Mouse (Mus musculus) embryonic facial prominence, embryonic 13.5 days (tissue): ENCODE measurements around the gene Filip1. TPM values are rescaled to one million over a fixed set of nuclear protein-coding genes. Genes with fewer than 3 reads are reported as not detected.

Source experiments
- ATAC-seq: fragments of 200-750 bp; cut with Nextera tagmentation; 2 replicates; pipeline ENCODE4 v1.8.0; 2017; ENCODE audit warnings: low read depth; ENCODE audit not compliant: insufficient number of reproducible peaks, insufficient read depth, low FRiP score, low TSS enrichment
- H3K27ac ChIP-seq: fragments of 300-500 bp; sonication (generic); 2 replicates; pipeline ENCODE4 v1.5.1; 2015; ENCODE audit warnings: moderate library complexity, mild to moderate bottlenecking, inconsistent platforms
- H3K27me3 ChIP-seq: fragments of 300-500 bp; sonication (generic); 2 replicates; pipeline ENCODE4 v1.6.1; 2015; ENCODE audit warnings: mild to moderate bottlenecking, inconsistent platforms
- H3K36me3 ChIP-seq: fragments of 300-500 bp; sonication (generic); 2 replicates; pipeline ENCODE4 v1.6.1; 2015; ENCODE audit warnings: mild to moderate bottlenecking, inconsistent platforms
- H3K4me1 ChIP-seq: fragments of 300-500 bp; sonication (generic); 2 replicates; pipeline ENCODE4 v1.6.1; 2015; ENCODE audit warnings: inconsistent platforms
- H3K4me2 ChIP-seq: fragments of 300-500 bp; sonication (generic); 2 replicates; pipeline ENCODE4 v1.6.1; 2015; ENCODE audit warnings: moderate library complexity, mild to moderate bottlenecking, inconsistent platforms
- H3K4me3 ChIP-seq: fragments of 300-500 bp; sonication (generic); 2 replicates; pipeline ENCODE4 v1.5.1; 2015; ENCODE audit warnings: mild to moderate bottlenecking, inconsistent platforms
- H3K9ac ChIP-seq: fragments of 300-500 bp; sonication (generic); 2 replicates; pipeline ENCODE4 v1.6.1; 2015; ENCODE audit warnings: mild to moderate bottlenecking, inconsistent platforms
- H3K9me3 ChIP-seq: fragments of 300-500 bp; sonication (generic); 2 replicates; pipeline ENCODE4 v1.6.1; 2016; ENCODE audit warnings: inconsistent platforms
- WGBS: fragments of 180-500 bp; shearing (Covaris S2); methylation state at CpG from one replicate; pipeline ENCODE4 v1.1.7; 2015; ENCODE audit warnings: mixed read lengths; 5-methylcytosine and 5-hydroxymethylcytosine counted together
- polyA plus RNA-seq: library from polyadenylated mRNA; unstranded; fragments of >200 nt; fragmentation: Nextera tagmentation; extraction: Ambion mirVana; gene quantifications from 2 replicates; pipeline ENCODE4 v1.2.1, GENCODE M21; 2015

Gene Filip1
- polyA plus RNA-seq, 1 experiment from 2014 or later: 4.1 TPM

DNA sequence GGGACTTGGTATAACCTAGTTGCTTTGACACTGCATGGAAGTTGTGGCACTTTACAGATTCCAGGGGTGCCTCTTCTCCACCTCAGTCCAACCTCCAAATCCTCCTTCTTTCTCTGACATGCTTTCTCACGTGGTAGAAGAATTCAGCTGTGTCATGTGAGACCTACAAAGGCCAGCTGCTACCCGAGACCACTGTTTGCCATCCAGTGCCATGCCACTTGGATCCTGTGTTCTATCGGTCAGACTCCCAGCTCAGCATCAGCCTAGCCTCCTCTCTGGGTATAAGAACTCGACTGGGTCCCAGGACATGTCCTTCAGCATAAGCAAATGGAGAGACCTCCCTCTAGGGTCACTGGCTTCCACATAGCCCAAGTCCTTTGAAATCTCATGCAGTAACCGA is 47.6 kb downstream of the Filip1 start:
- Histone ChIP-seq H3K4me2 (no peak overlapping the region), H3K36me3 (no peaks in the 10 kb centered on the region), H3K9me3 (no peaks in the 10 kb centered on the region), H3K27me3 (no peaks in the 10 kb centered on the region), H3K27ac (no peak overlapping the region), H3K4me1 (peaks cover 5% of the 10 kb centered on the region), H3K4me3 (no peak overlapping the region), H3K9ac (no peak overlapping the region)
- 66% methylated on average over 5 of the region's 5 CpGs for WGBS
- ATAC-seq: no peak

DNA sequence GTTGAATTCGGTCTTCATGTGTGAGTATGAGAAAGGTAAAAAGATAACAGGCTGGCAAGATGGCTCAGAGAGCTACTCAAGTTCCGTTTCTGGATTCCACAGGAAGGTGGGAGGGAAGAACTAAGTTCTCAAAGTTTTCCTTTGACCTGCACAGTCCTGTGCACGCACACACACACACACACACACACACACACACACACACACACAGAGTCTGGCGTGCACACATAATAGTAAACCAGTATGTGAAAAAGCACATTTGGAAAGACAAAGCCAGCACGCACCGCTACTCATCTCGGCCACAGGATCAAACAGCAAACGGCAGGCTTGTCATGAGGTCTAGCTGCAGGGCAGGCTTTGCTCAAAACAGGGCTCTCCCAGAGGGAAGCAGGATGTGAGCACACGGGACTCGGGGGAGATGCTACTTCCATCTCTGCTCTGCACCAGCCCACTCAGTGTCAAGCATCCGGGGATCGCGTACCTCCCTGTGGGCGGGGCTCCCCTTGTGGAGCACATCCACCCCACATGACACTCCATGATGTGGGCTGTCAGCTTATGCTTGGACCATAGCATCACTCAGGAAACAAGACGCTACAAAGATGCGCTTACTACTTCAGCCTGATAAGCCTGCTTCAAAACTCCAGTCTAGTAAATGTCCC is 50.9 kb downstream of the Filip1 start:
- peak overlapping the region; percentile 24 for H3K4me3 ChIP-seq
- H3K4me2 ChIP-seq: peak overlapping the region; percentile 43
- ATAC-seq: 0 out of 2 replicates have a peak, but pooled peaks have one; percentile 37
- H3K4me1 ChIP-seq: peaks cover 5% of the 10 kb centered on the region
- WGBS: 50% methylated on average over 16 of the region's 16 CpGs
- H3K9ac ChIP-seq: peak overlapping the region; percentile 54; the same call in 1 of the 2 replicates
- no peak overlapping the region; the same call in 1 of the 2 replicates for H3K27ac ChIP-seq
- H3K27me3 ChIP-seq: no peaks in the 10 kb centered on the region
- H3K9me3 ChIP-seq: no peaks in the 10 kb centered on the region
- no peaks in the 10 kb centered on the region for H3K36me3 ChIP-seq

DNA sequence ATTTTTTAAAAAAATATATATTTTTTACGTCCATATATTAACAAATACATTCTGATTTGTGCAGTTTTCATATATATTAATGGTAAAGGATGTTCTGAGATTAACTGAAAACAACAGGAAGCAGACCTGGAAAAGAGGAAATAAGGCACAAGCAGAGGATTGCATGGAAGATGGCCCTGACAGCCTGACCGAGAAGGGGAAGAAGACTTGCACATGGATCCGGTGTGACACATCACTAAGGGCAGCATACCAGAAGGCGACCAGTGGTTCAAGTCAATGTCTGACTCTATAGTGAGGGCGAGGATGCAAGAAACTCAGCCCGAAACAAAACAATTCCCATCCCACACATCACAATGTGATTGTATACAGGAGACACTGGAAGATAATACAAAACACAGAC is 52.2 kb downstream of the Filip1 start:
- H3K9ac ChIP-seq: no peak overlapping the region
- no peak overlapping the region for H3K4me3 ChIP-seq
- no peak for ATAC-seq
- no peaks in the 10 kb centered on the region for H3K9me3 ChIP-seq
- H3K27me3 ChIP-seq: no peaks in the 10 kb centered on the region
- no peak overlapping the region for H3K27ac ChIP-seq
- no peaks in the 10 kb centered on the region for H3K36me3 ChIP-seq
- WGBS: 83% methylated on average over 6 of the region's 6 CpGs
- peaks cover 5% of the 10 kb centered on the region for H3K4me1 ChIP-seq
- H3K4me2 ChIP-seq: no peak overlapping the region

DNA sequence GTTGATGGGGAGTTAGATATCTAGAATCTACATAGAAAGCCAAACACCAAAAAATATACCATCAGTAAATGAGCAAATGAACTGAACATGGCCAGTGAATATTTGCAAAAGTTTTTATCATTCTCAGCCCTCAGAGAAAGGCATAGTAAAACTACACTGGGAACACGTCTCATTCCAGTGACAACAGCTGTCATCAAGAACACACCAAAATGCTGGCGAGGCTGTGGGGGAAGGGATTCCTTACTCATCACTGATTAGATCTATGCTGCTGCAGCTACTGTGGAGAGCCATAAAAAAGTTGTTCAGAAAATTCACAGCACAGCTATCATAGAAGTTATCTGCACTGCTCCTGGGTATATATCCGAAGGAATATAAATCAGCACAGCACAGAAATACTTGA is 54.3 kb downstream of the Filip1 start:
- H3K4me3 ChIP-seq: no peak overlapping the region
- H3K27ac ChIP-seq: no peak overlapping the region
- H3K36me3 ChIP-seq: no peaks in the 10 kb centered on the region
- H3K27me3 ChIP-seq: no peaks in the 10 kb centered on the region
- ATAC-seq: no peak
- H3K9ac ChIP-seq: no peak overlapping the region
- H3K9me3 ChIP-seq: no peaks in the 10 kb centered on the region
- 57% methylated on average over 3 of the region's 3 CpGs for WGBS
- H3K4me1 ChIP-seq: peaks cover 5% of the 10 kb centered on the region
- no peak overlapping the region for H3K4me2 ChIP-seq

DNA sequence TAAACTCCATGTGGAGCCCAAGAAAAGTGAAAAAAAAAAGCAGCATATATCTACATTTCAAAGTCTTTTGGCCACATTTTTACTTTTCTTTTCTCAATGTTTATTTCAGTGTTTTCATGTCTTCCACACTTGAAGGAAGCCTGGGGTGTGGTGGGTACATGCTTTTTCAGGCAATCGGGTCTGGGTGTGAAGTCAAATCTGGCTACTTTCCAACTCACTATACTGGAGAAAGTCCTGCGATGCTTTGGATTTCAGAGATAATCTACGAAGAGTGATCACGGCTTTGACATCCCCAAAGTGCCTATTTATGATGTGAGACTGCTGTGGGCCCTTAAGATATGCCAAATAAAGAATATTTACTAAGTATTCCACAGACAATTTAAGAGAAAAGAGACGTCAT is 57.7 kb downstream of the Filip1 start:
- ATAC-seq: no peak
- Histone ChIP-seq H3K4me3 (no peak overlapping the region), H3K36me3 (no peaks in the 10 kb centered on the region), H3K4me2 (no peak overlapping the region), H3K9me3 (no peaks in the 10 kb centered on the region), H3K27me3 (no peaks in the 10 kb centered on the region), H3K4me1 (peaks cover 21% of the 10 kb centered on the region), H3K9ac (no peak overlapping the region), H3K27ac (no peak overlapping the region)
- WGBS: 73% methylated on average over 5 of the region's 5 CpGs

DNA sequence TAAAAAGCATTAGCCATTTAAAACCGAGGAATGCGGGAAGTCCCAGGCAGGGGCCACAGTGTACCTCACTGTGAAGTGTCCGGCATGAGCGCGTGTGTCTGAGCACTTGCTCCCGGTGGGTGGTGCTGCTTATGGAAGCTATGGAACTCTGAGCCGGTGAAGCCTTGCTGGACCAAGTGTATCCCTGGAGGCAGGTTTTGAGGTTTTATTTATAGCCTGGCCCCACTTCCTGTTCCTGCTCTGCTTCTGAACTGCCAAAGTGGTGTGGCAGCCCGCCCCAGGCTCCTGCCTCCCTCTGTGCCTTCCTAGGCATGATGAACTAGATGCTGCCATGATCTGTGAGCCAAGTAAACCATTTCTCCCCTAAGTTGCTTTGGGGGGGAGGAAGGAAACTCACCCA is 60.7 kb downstream of the Filip1 start:
- WGBS: 45% methylated on average over 8 of the region's 8 CpGs
- Histone ChIP-seq H3K4me1 (peaks cover 21% of the 10 kb centered on the region), H3K36me3 (no peaks in the 10 kb centered on the region), H3K4me3 (no peak overlapping the region), H3K27me3 (no peaks in the 10 kb centered on the region), H3K9me3 (no peaks in the 10 kb centered on the region), H3K9ac (no peak overlapping the region), H3K4me2 (peak overlapping the region; percentile 27), H3K27ac (0 out of 2 replicates have a peak overlapping the region, but pooled peaks have one; percentile 28)
- ATAC-seq: no peak

DNA sequence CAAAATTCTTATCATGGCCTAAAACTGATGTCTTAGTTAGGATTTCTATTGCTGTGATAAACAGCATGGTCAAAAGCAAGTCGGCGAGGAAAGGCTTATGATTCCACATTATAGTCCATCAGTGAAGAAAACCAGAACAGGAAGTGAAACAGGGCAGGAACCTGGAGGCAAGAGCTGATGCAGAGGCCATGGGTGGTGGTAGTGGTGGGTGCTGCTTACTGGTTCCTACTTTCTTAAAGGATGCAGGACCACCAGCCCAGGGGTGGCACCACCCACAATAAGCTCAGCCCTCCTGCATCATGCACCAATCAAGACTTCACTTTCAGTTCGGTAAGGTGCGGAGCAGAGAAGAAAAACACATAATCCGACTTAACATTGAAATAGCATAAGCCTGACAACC is 61.3 kb downstream of the Filip1 start:
- no peak for ATAC-seq
- Histone ChIP-seq H3K9ac (no peak overlapping the region), H3K36me3 (no peaks in the 10 kb centered on the region), H3K27ac (0 out of 2 replicates have a peak overlapping the region, but pooled peaks have one; percentile 28), H3K4me1 (peaks cover 21% of the 10 kb centered on the region), H3K4me3 (no peak overlapping the region), H3K9me3 (no peaks in the 10 kb centered on the region), H3K4me2 (no peak overlapping the region), H3K27me3 (no peaks in the 10 kb centered on the region)
- 85% methylated on average over 5 of the region's 5 CpGs for WGBS

DNA sequence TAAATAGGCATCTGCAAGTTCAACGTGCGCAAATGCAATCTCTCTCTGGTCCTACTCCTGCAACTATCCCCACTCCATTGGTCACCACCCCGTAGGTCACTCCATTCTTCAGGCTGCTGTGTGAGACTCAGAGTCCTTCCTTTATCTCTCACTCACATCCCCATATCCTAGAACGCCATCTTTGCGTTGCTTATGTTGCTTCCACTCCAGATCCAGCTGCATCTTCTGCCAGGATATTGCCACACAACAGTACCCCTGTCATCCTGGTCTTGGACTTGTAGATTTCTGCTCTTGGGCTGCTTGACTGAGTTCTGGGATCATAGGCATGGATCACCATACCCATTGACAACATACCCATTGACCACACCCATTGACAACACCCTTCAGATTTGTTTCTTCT is 62.0 kb downstream of the Filip1 start:
- no peak overlapping the region for H3K4me3 ChIP-seq
- H3K9me3 ChIP-seq: no peaks in the 10 kb centered on the region
- whole genome bisulfite sequencing: 88% methylated on average over 5 of the region's 5 CpGs
- peaks cover 21% of the 10 kb centered on the region for H3K4me1 ChIP-seq
- H3K36me3 ChIP-seq: no peaks in the 10 kb centered on the region
- no peak overlapping the region for H3K4me2 ChIP-seq
- no peak overlapping the region for H3K27ac ChIP-seq
- no peaks in the 10 kb centered on the region for H3K27me3 ChIP-seq
- no peak overlapping the region for H3K9ac ChIP-seq
- ATAC-seq: no peak

DNA sequence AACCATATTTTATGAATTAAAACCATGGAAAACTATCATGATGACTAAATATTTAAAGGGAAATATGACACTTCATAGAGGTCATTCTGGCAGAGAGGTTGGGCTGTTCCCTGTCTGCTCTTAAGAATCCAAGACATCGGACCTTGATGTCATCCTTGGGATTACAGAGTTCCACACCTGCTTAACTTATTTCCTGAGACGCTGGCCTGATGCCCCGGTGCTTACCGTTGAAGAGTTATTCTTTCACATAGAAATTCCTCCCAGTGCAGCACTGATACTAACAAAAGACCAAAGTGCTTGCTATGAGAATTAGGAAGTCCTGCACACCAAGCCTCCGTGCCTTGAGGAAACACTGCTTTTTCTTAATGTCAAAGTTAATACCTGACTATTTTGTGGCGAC is 62.6 kb downstream of the Filip1 start:
- no peak overlapping the region for H3K4me2 ChIP-seq
- no peak overlapping the region for H3K9ac ChIP-seq
- no peak overlapping the region for H3K27ac ChIP-seq
- H3K4me1 ChIP-seq: peaks cover 21% of the 10 kb centered on the region
- WGBS: 47% methylated on average over 6 of the region's 6 CpGs
- H3K9me3 ChIP-seq: no peaks in the 10 kb centered on the region
- no peak overlapping the region for H3K4me3 ChIP-seq
- ATAC-seq: no peak
- H3K36me3 ChIP-seq: no peaks in the 10 kb centered on the region
- H3K27me3 ChIP-seq: no peaks in the 10 kb centered on the region

DNA sequence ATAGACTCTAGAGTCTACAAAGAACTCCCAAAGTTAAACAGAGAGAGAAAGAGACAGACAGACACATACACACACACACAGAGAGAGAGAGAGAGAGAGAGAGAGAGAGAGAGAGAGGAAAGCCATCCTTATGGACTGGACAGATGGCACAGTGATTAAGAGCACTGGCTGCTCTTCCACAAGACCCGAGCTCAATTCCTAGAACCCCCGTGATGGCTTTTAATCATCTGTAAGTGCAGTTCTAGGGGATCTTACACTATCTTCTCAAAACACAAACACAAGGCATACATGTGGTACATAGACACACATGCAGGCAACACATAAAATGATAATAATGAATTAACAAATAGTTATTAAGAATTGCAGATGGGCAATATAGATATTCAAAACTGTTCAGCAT is 64.3 kb downstream of the Filip1 start:
- Histone ChIP-seq H3K27ac (no peak overlapping the region), H3K9ac (no peak overlapping the region), H3K4me3 (no peak overlapping the region), H3K36me3 (no peaks in the 10 kb centered on the region), H3K27me3 (no peaks in the 10 kb centered on the region), H3K4me2 (no peak overlapping the region), H3K9me3 (no peaks in the 10 kb centered on the region), H3K4me1 (peaks cover 21% of the 10 kb centered on the region)
- 73% methylated on average over 2 of the region's 2 CpGs for WGBS
- no peak for ATAC-seq

DNA sequence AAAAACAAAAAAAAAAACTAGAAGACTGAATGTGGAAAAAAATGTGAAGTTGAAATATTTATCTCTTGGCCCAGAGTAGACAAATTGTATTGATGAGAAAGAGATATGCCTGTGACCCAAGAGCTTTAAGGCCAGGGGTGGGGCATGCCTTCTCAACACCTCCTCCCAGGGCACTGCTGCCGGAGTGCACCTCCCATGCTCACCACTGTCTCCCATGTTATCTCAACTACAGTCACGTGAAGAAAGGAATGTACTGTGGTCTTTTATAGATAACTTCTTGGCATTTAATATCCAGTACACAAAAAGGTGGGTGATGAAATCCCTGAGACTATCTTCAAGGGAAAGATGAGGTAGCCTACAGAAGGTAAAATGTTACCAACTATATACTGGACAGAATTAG is 64.7 kb downstream of the Filip1 start:
- no peaks in the 10 kb centered on the region for H3K27me3 ChIP-seq
- no peak for ATAC-seq
- no peaks in the 10 kb centered on the region for H3K9me3 ChIP-seq
- no peak overlapping the region for H3K9ac ChIP-seq
- H3K4me2 ChIP-seq: no peak overlapping the region
- H3K4me1 ChIP-seq: peaks cover 21% of the 10 kb centered on the region
- H3K27ac ChIP-seq: no peak overlapping the region
- H3K4me3 ChIP-seq: no peak overlapping the region
- no peaks in the 10 kb centered on the region for H3K36me3 ChIP-seq
- 83% methylated on average over 2 of the region's 2 CpGs for WGBS

DNA sequence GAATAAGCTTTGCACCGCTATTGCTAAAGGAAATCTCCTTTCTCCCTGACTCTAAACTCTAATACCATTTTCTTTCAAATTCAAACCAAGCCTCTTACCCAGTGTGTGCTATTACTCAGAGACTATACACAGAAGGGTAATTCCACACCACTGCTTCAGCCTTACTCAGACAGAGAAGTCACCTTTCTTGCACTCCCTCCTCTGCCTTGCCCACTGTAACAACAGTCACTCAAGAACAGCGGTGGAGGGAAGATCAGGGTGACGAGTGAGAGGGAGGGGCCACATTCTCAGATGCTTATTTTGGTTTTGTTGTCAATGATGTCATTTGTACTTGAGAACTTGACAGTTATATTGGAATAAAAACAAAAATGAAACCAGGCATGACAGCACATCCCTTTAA is 65.2 kb downstream of the Filip1 start:
- no peaks in the 10 kb centered on the region for H3K27me3 ChIP-seq
- H3K4me2 ChIP-seq: no peak overlapping the region
- no peak overlapping the region for H3K4me3 ChIP-seq
- WGBS: 66% methylated on average over 3 of the region's 3 CpGs
- peaks cover 19% of the 10 kb centered on the region for H3K4me1 ChIP-seq
- no peak overlapping the region for H3K27ac ChIP-seq
- H3K9ac ChIP-seq: no peak overlapping the region
- no peaks in the 10 kb centered on the region for H3K36me3 ChIP-seq
- ATAC-seq: no peak
- no peaks in the 10 kb centered on the region for H3K9me3 ChIP-seq
